Mouse (Mus musculus): Measurements from ENCODE around the gene Gm11236.
"Not testable (repeated sequence)": the region's sequence is repeated elsewhere in the genome, so short reads cannot be mapped to it uniquely, and the experiment has no call there.

Gene Gm11236

GRCm38 (mm10) chr4:73637821-73638220 is at the start of gene Gm11236:
Gene Gm11236 (plus strand): TSS chr4:73638121.
- DNase-seq: not testable (repeated sequence)

DNA sequence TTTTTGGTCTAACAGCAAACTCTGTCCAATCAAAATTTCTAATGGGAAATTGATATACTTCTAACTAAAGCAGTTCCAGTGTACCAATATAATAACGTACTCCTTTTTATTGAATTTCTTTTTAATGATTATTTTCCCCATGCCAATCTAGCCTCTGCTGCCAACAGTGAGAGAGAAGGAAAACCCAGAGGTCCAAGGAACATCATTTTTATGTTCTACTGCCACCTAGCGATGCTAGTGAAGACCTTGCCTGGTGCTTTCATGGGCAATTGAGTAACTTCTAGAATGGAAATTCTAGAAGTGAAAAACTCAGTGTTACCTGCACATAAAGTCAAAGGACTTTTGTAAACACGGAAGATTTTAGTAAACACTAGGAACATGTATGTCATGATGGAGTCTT is 38.7 kb upstream of the Gm11236 start:
- no peak for DNase-seq

DNA sequence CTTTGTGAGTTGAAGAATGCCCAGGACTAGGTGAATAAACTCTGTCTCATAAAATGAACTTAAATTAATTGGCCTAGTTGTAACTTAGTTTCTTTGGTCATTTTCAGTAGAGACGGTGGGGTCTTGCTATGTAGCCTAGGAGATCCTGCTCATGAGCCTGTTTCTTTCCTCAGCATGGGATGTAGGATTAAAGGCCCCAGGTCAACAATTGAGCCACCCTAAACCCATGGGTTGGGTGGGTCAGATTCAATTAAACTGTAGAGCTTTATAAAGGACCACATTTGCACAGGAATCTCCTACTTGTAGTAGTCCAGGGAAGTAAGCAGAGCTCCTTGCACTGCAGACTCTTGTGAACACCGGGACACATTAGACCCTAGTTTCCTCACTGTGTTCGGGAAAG is 30.3 kb upstream of the Gm11236 start, which contains the start of gene Gm11238:
Gm11238 (plus strand) TSS at position 301 of the 400 bp plus-strand sequence.
- DNase-seq: not testable (repeated sequence)

GRCm38 (mm10) chr4:73622684-73623083 is 15.2 kb upstream of the Gm11236 start, which contains the start of gene Gm11237:
Gene Gm11237 (plus strand): TSS chr4:73622984.
- not testable (repeated sequence) for DNase-seq

DNA sequence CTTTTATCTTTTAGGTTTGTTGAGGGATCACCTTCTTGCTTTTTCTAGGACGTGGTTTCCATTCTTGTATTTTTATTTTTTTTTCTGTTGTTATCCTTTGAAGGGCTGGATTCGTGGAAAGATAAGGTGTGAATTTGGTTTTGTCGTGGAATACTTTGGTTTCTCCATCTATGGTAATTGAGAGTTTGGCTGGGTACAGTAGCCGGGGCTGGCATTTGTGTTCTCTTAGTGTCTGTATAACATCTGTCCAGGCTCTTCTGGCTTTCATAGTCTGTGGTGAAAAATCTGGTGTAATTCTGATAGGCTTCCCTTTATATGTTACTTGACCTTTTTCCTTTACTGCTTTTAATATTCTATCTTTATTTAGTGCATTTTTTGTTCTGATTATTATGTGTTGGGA is 23.9 kb downstream of the Gm11236 start:
- not testable (repeated sequence) for DNase-seq

GRCm38 (mm10) chr4:73668054-73668453 is 30.1 kb downstream of the Gm11236 start, which contains the start of gene Gm11239:
Gene Gm11239 (plus strand): TSS chr4:73668354.
- not testable (repeated sequence) for DNase-seq

DNA sequence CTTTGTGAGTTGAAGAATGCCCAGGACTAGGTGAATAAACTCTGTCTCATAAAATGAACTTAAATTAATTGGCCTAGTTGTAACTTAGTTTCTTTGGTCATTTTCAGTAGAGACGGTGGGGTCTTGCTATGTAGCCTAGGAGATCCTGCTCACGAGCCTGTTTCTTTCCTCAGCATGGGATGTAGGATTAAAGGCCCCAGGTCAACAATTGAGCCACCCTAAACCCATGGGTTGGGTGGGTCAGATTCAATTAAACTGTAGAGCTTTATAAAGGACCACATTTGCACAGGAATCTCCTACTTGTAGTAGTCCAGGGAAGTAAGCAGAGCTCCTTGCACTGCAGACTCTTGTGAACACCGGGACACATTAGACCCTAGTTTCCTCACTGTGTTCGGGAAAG is 45.3 kb downstream of the Gm11236 start, which contains the start of gene Gm428:
Gm428 (plus strand) TSS at position 301 of the 400 bp plus-strand sequence.
- DNase-seq: not testable (repeated sequence)
